Mouse (Mus musculus) ES-Bruce4 (cell line): Measurements from ENCODE around the gene Srxn1. TPM values are rescaled to one million over a fixed set of nuclear protein-coding genes. Genes with fewer than 3 reads are reported as not detected.

Experiments used
- H3K27ac ChIP-seq: 2 replicates; pipeline ENCODE4 v1.5.1; 2012; ENCODE audit warnings: low read length, inconsistent platforms; ENCODE audit not compliant: insufficient read depth
- H3K27me3 ChIP-seq: 2 replicates; pipeline ENCODE4 v1.6.1; 2012; ENCODE audit warnings: mild to moderate bottlenecking, low read length, inconsistent platforms; ENCODE audit not compliant: control insufficient read depth, poor library complexity, insufficient read depth, severe bottlenecking
- H3K36me3 ChIP-seq: 2 replicates; pipeline ENCODE4 v1.6.1; 2012; ENCODE audit warnings: inconsistent platforms, mild to moderate bottlenecking, low read length, moderate library complexity; ENCODE audit not compliant: control insufficient read depth, poor library complexity, insufficient read depth, severe bottlenecking
- H3K4me1 ChIP-seq: one replicate; pipeline ENCODE4 v1.8.1; 2011; ENCODE audit warnings: low read length; ENCODE audit not compliant: control insufficient read depth, insufficient read depth
- H3K4me3 ChIP-seq: 2 replicates; pipeline ENCODE4 v1.5.1; 2011; ENCODE audit warnings: low read depth, mild to moderate bottlenecking, low read length
- H3K9ac ChIP-seq: 2 replicates; pipeline ENCODE4 v1.6.1; 2012; ENCODE audit warnings: low read depth, mild to moderate bottlenecking, inconsistent platforms; ENCODE audit not compliant: poor library complexity, severe bottlenecking
- H3K9me3 ChIP-seq: replicated peaks from 2 replicates; pipeline ENCODE4 v1.6.1; 2012; ENCODE audit warnings: mild to moderate bottlenecking, low read length, inconsistent platforms; ENCODE audit not compliant: control insufficient read depth, poor library complexity, insufficient read depth, severe bottlenecking
- CTCF ChIP-seq: IDR thresholded peaks from one replicate; pipeline ENCODE4 v1.8.1; 2011; ENCODE audit warnings: low read depth, low read length
- EP300 ChIP-seq: IDR thresholded peaks from 2 replicates; pipeline ENCODE4 v1.6.1; 2011; ENCODE audit warnings: low read depth, low read length; ENCODE audit not compliant: insufficient read depth
- POLR2A ChIP-seq: IDR thresholded peaks from one replicate; pipeline ENCODE4 v1.8.1; 2011; ENCODE audit warnings: low read length; ENCODE audit not compliant: insufficient read depth
- polyA plus RNA-seq: library from polyadenylated mRNA; stranded (reverse); fragments of >200 nt; gene quantifications from 2 replicates; pipeline ENCODE4 v1.2.4, GENCODE M21; 2011; ENCODE audit warnings: low read depth; ENCODE audit not compliant: missing spikeins, insufficient read depth, insufficient read length

Srxn1 gene
- polyA plus RNA-seq, 1 experiment: 18.1 TPM

GRCm38 (mm10) chr2:152111311-152111710, 6.0 kb downstream of the Srxn1 start:
- H3K4me1 ChIP-seq: no peaks in the 10 kb centered on the region
- no peaks in the 10 kb centered on the region for H3K27me3 ChIP-seq
- H3K9ac ChIP-seq: no peak overlapping the region
- no peak overlapping the region for H3K4me3 ChIP-seq
- H3K9me3 ChIP-seq: no peaks in the 10 kb centered on the region
- no peak overlapping the region for H3K27ac ChIP-seq
- H3K36me3 ChIP-seq: peaks cover 9% of the 10 kb centered on the region
- no peak for TF ChIP-seq EP300
- no peak for TF ChIP-seq POLR2A
- no peak for TF ChIP-seq CTCF

DNA sequence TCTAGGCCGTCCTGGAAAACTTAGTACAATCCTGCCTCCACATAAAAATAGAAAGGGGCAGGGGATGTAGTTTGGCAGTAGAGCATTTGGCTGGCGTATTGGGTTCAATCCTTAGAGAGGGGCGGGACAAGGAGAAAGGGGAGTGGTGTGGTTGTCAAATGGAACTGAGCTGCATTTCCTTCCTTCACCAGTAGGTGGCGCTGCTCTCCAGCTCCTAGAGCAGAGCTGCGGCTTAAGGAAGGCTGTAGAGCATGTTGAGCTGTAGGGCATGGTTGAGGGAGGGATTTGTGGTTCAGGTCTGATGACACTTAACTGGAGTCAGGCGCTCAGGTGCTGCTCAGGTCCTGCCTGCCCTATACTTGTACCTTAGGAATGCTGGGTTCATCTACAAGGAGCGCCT, 6.6 kb downstream of the Srxn1 start:
- Histone ChIP-seq H3K9me3 (no peaks in the 10 kb centered on the region), H3K4me1 (no peaks in the 10 kb centered on the region), H3K9ac (no peak overlapping the region), H3K4me3 (no peak overlapping the region), H3K27me3 (no peaks in the 10 kb centered on the region), H3K36me3 (peaks cover 9% of the 10 kb centered on the region), H3K27ac (no peak overlapping the region)
- peak; percentile 57; the same call in 1 of the 2 replicates for TF ChIP-seq EP300
- TF ChIP-seq CTCF: peak; percentile 100
- no peak for TF ChIP-seq POLR2A

DNA sequence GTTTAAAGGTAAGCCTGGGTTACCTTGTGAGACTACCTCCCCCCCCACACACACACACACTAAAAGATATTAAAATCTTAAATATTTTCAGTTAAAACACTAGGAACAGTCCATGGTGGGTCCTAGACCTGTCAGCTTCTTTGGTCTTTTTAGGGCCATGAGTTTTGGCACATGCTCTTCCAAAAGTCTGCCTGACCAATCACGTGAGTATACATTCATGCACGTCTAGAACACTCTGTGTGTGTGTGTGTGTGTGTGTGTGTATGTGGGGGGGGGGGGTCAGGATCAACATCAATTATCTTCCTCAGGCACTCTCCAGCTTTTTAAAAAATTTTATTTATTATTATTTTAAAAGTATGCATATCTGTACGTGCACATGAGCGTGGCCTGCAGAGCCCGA, 7.2 kb downstream of the Srxn1 start:
- no peaks in the 10 kb centered on the region for H3K4me1 ChIP-seq
- H3K9ac ChIP-seq: no peak overlapping the region
- H3K4me3 ChIP-seq: no peak overlapping the region
- H3K27ac ChIP-seq: no peak overlapping the region
- no peaks in the 10 kb centered on the region for H3K9me3 ChIP-seq
- no peak for TF ChIP-seq CTCF
- no peak for TF ChIP-seq POLR2A
- no peak for TF ChIP-seq EP300
- peaks cover 9% of the 10 kb centered on the region for H3K36me3 ChIP-seq
- H3K27me3 ChIP-seq: no peaks in the 10 kb centered on the region

DNA sequence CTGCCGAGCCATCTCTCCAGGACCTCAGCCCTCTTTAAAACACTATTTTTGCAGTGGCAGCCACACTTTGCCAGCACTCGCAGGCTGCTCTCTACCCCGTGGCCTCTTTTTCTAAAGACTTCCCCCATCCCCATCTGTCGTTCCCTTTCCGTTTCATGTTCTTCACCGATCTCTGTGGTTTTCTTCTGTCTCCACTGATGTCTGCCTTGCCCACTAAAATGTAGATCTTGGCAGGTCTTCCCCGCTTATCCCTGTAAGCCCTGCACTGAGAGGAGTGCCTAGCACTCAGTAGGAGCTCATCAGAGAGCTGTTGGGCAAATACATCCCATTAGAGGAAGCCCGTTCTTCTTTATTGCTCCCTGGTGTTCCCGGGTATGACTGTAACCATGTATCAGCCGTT, 7.7 kb downstream of the Srxn1 start:
- Histone ChIP-seq H3K27me3 (no peaks in the 10 kb centered on the region), H3K9ac (no peak overlapping the region), H3K27ac (no peak overlapping the region), H3K9me3 (no peaks in the 10 kb centered on the region), H3K36me3 (peaks cover 6% of the 10 kb centered on the region), H3K4me3 (no peak overlapping the region), H3K4me1 (no peaks in the 10 kb centered on the region)
- TF ChIP-seq POLR2A: no peak
- no peak for TF ChIP-seq CTCF
- TF ChIP-seq EP300: no peak

DNA sequence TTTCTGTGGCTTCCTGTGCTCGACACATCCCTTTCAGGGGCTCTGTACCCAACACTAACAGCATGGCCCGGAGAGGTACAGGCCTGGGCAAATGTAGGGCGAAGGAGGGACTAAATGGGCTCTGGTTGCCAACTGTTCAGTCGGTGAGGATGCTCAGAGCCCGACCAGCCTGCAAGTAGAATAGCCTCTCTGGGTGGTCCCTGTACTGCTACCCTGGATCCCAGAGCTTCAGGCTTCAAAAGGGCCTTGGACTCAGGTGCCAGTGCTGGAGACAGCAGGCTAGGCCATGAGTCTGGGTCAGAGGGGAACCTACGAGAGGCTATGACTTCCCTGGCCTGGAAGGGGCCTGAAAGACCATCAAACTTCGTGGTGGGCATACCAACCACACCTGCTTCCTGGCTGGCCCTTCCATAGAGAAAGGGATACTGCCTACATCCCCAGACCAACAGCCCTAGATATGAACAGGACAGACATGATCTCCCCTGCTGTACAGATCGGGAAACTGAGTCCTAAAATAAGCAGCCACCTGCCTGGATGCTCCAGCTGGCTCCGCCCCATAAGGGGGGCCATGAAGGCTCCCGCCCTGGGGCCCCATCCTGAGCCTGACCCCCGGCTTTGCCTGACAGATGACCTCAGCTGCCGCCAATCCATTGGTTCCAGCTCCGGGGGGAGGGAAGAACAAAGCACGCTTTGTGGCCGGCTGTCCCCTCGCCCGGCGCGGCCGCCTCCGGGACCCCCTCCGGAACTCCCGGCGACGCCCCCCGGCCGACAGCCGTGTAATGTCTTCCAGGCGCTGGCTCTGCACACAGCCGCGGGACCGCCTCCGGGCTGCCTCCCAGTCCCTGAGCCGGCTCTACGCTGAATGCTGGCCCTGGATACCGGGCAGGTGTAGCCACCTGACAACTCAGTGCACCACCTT, 9.0 kb downstream of the Srxn1 start:
- no peak for TF ChIP-seq EP300
- no peak for TF ChIP-seq POLR2A
- no peak for TF ChIP-seq CTCF
- peak overlapping the region; percentile 30 for H3K4me3 ChIP-seq
- no peaks in the 10 kb centered on the region for H3K27me3 ChIP-seq
- 0 out of 2 replicates have a peak, but pooled peaks cover 5% of the 10 kb centered on the region for H3K36me3 ChIP-seq
- peak overlapping the region; percentile 17; the same call in 1 of the 2 replicates for H3K27ac ChIP-seq
- H3K4me1 ChIP-seq: no peaks in the 10 kb centered on the region
- no peaks in the 10 kb centered on the region for H3K9me3 ChIP-seq
- H3K9ac ChIP-seq: peak overlapping the region; percentile 42

GRCm38 (mm10) chr2:152117694-152118093, 12.4 kb downstream of the Srxn1 start:
- Histone ChIP-seq H3K36me3 (no peaks in the 10 kb centered on the region), H3K27ac (no peak overlapping the region), H3K4me3 (no peak overlapping the region), H3K27me3 (no peaks in the 10 kb centered on the region), H3K9me3 (no peaks in the 10 kb centered on the region), H3K4me1 (no peaks in the 10 kb centered on the region), H3K9ac (no peak overlapping the region)
- no peak for TF ChIP-seq EP300
- no peak for TF ChIP-seq POLR2A
- TF ChIP-seq CTCF: no peak
